In the genomic region with DNA sequence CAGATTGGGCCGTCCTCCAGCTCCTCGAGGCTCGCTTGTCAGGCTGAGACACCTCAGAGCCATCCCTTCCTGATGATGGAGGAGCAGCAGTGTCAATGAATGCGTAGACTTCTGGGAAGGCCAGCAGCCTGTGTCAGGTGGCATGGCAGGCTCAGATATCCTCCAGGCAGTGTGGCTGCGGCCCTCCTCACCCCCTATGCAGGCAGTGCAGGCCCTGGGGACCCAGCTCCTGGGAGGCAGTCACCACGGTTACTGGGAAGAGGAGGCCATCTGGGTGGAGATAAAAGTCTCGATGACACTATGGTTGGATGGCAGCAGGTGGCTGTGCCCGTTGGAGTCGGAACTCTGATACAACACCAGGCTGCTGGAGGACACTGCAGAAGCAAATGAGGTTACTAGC, we compare ENCODE assay signal across 18 mouse cellular contexts. TPM values are rescaled to one million over a fixed set of nuclear protein-coding genes. Genes with fewer than 3 reads are reported as not detected.
"Had no signal": no experiment of that assay in that cellular context is flagged by ENCODE, and none has a peak within 500 bp of the region (broad histone marks: within the 10 kb centered on the region; RNA-seq: fewer than 3 reads in every experiment).

No protein-coding gene starts in this region.

- H3K9ac ChIP-seq: limb, embryonic 12.5 days; liver, embryonic 15.5 days; stomach, embryonic 15.5 days had no signal

- H3K27ac ChIP-seq: left cerebral cortex, adult 2 months; limb, embryonic 12.5 days; liver, embryonic 15.5 days; stomach, embryonic 15.5 days had no signal

- H3K4me2 ChIP-seq: limb, embryonic 12.5 days; liver, embryonic 11.5 days; liver, embryonic 15.5 days; stomach, embryonic 15.5 days had no signal

- H3K27me3 ChIP-seq: limb, embryonic 12.5 days; liver, embryonic 15.5 days; stomach, embryonic 15.5 days had no signal

- DNase-seq: kidney, adult 8-10 months; kidney, postnatal 25 days; lung, adult 2 months; lung, postnatal 36 days; right cerebral cortex, postnatal 14 days; thymus, adult 2 months; thymus, postnatal 25 days had no signal

- ATAC-seq: intestine, postnatal 0 days had no signal

- H3K9me3 ChIP-seq: limb, embryonic 12.5 days; liver, embryonic 15.5 days; stomach, embryonic 15.5 days had no signal

- H3K4me3 ChIP-seq: left cerebral cortex, adult 2 months; limb, embryonic 12.5 days; liver, embryonic 15.5 days; stomach, embryonic 15.5 days had no signal

RNA-seq across cellular contexts. Expression of gene Hnf1a, which starts 21.1 kb away (rescaled TPM):
- total RNA-seq: layer of hippocampus, postnatal 25 days; left cerebral cortex, adult 2 months; left cerebral cortex, postnatal 25 days; megakaryocyte progenitor cell, adult 5-6 weeks; monocyte, adult 5-6 weeks had no signal
- polyA plus RNA-seq: limb, embryonic 12.5 days; lung, adult 2 months; lung, postnatal 0 days had no signal

RNA-seq across cellular contexts. Expression of gene Oasl1, which starts 26.8 kb away (rescaled TPM):
- total RNA-seq: layer of hippocampus, postnatal 25 days had no signal
